Mouse (Mus musculus) bone marrow macrophage, adult 2 months (primary cell): Measurements from ENCODE around the gene Olfr612.

ENCODE experiments used
- CTCF ChIP-seq: IDR thresholded peaks from 2 replicates; pipeline ENCODE4 v1.5.1; 2012; ENCODE audit warnings: low read depth, mild to moderate bottlenecking, low read length, moderate library complexity
- POLR2A ChIP-seq: IDR thresholded peaks from 2 replicates; pipeline ENCODE4 v1.6.1; 2012; ENCODE audit warnings: mild to moderate bottlenecking, low read depth, low read length, borderline replicate concordance

DNA sequence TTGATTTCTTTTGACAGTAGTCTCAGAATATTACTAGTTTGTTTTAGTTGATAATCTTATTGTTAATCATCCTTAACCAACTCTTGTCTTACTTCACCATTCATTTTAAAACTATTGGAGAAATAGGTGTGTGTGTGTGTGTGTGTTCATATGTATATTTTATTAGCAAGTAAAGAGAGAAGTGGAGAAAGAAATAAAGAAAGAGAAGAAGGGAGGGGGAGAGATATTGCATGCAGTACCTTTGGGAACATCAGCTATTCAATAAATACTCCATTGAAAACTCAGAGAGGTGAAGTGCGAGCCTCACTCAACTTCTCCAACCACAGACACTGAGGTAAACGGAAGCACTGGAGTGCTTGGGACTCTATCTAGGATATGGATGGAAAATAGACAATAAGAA, 13.3 kb upstream of the Olfr612 start, which contains the start of gene Olfr615:
- no peak for TF ChIP-seq POLR2A
- no peak for TF ChIP-seq CTCF
